Mouse (Mus musculus): ENCODE results near the gene Myo1f. TPM values are rescaled to one million over a fixed set of nuclear protein-coding genes. Genes with fewer than 3 reads are reported as not detected.

Gene Myo1f
- total and polyA plus RNA-seq, 3 experiments, result 2.3 to 3.2 (median 3.1) TPM

DNA sequence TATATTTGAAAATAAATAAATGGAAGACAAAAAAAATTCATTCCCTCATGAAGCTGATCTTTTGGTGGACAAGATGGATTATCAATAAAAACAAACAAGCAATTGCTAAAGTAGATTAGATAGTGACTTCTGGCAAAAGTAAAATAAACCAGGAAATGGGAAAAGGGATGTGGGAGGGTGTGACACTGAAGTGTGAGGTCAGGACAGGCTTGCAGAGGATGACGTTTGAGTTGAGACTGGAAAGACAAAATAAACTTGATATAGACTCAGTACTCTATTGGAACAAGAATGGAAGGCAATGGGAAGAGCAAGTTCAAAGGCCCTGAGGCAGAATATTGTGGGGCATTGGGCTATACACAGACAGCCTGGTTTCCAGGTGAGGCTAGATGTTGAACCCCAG lies 35.1 kb upstream of the Myo1f start:
- WGBS, result 3% methylated on average over 1 of the region's 1 CpGs
- H3K27ac ChIP-seq, result no peak overlapping the region
- H3K79me2 ChIP-seq (replicated peaks; ENCODE audit: control insufficient read depth, insufficient read depth, low read length), result no peaks in the 10 kb centered on the region
- peaks cover 1% of the 10 kb centered on the region for H3K4me1 ChIP-seq (ENCODE audit: control insufficient read depth, insufficient read depth, low read length)
- no peak overlapping the region for H3K9ac ChIP-seq (ENCODE audit: low read depth, low read length)
- TF ChIP-seq POLR2A (IDR thresholded peaks at IDR 0.05; ENCODE audit: insufficient read depth, low read depth, low read length) (no peak), EP300 (IDR thresholded peaks at IDR 0.05; ENCODE audit: insufficient read depth, low read depth, low read length) (no peak), CTCF (IDR thresholded peaks at IDR 0.05) (no peak)
- intact Hi-C loops (cut with DNase I), result no loop called here
- no peak overlapping the region for H3K4me3 ChIP-seq
- H3K27me3 ChIP-seq (ENCODE audit: control insufficient read depth, insufficient read depth, low read length), result no peaks in the 10 kb centered on the region
- no peak for DNase-seq
- no peaks in the 10 kb centered on the region for H3K36me3 ChIP-seq (ENCODE audit: control insufficient read depth, insufficient read depth, low read length)

DNA sequence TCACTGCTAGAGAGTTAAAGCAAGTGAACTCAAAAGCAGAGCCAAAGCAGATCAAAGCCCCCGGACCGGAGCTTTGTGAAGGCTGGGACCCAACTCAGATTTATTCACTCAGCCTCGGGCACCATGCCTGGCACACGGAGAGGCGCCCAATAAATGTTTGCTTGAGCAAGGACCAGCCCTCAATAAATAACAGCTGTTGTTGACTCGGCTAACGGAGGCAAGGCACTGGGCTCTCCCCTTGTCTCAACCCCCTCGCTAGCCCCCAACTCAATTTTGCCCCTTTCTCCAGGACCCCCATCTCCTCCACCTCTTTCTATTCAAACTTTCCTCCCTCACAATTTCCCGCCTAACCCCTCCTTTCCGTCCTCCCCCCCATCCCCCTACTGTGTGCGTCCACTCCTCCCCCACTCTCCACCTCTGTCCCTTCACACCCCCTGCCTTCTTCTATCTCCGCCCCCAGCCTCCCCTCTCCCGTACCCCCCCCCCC lies 32.0 kb upstream of the Myo1f start:
- TF ChIP-seq EP300 (IDR thresholded peaks at IDR 0.05; ENCODE audit: insufficient read depth, low read depth, low read length) (no peak), CTCF (IDR thresholded peaks at IDR 0.05) (no peak), POLR2A (IDR thresholded peaks at IDR 0.05; ENCODE audit: insufficient read depth, low read depth, low read length) (no peak)
- no peak overlapping the region for H3K4me3 ChIP-seq
- 15% methylated on average over 13 of the region's 13 CpGs for WGBS
- intact Hi-C loops (cut with DNase I), result no loop called here
- H3K36me3 ChIP-seq (ENCODE audit: control insufficient read depth, insufficient read depth, low read length), result no peaks in the 10 kb centered on the region
- DNase-seq, result no peak
- peak overlapping the region; percentile 71 for H3K27ac ChIP-seq
- H3K9ac ChIP-seq (ENCODE audit: low read depth, low read length), result peak overlapping the region; percentile 27; the same call in 1 of the 2 replicates
- no peaks in the 10 kb centered on the region for H3K27me3 ChIP-seq (ENCODE audit: control insufficient read depth, insufficient read depth, low read length)
- no peaks in the 10 kb centered on the region for H3K79me2 ChIP-seq (replicated peaks; ENCODE audit: control insufficient read depth, insufficient read depth, low read length)
- H3K4me1 ChIP-seq (ENCODE audit: control insufficient read depth, insufficient read depth, low read length), result peaks cover 1% of the 10 kb centered on the region

DNA sequence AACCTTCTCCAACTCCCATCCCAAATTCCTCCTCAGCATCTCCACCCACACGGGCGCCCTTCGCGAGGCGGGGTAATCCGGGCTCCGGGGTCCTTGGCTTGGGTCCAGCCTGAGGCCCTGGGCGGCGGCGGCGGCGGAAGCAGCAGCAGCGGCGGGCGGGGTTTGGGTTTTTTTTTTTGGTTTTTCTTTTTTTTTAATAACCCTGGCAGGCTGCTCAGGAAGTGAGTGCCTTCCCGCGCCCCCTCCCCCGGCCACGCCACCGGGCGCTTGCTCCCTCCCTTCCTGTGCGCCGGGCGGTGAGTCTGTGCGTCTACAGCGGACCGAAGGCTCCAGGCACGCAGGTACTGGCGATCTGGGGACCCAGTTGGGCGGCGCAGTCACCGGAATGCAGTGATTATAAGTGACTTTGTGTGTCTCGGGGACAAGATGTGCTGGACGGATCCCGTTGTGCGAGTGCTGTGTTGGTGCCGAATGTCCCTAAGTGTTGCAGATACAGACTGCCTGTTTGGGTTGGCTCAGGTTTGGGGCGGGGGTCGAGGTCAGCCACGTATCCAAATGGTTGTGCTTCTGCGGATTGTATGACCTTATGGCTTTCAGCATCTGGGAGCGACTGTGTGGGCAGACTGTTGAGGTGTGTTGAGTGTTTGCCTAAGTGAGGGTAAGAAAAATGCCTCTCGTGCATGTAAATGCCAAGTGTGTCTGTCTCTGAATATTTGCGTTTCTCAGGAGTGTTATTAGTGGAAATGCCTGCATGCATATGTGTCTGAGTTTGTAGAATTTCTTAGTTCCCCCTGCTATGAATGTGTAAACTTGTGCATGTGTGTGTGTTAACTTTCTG lies 31.4 kb upstream of the Myo1f start, which contains the start of gene Adamts10:
Gene Adamts10 (plus strand): TSS at position 287 of the 838 bp plus-strand sequence.
- TF ChIP-seq EP300 (IDR thresholded peaks at IDR 0.05; ENCODE audit: insufficient read depth, low read depth, low read length) (peak; percentile 49; the same call in 1 of the 2 replicates), POLR2A (IDR thresholded peaks at IDR 0.05; ENCODE audit: insufficient read depth, low read depth, low read length) (peak; percentile 82), CTCF (IDR thresholded peaks at IDR 0.05) (peak; percentile 34)
- peak; percentile 86 to 87 for DNase-seq
- Histone ChIP-seq H3K36me3 (ENCODE audit: control insufficient read depth, insufficient read depth, low read length) (no peaks in the 10 kb centered on the region), H3K27me3 (ENCODE audit: control insufficient read depth, insufficient read depth, low read length) (no peaks in the 10 kb centered on the region), H3K4me3 (peak within 1 kb of the TSS; percentile 64), H3K9ac (ENCODE audit: low read depth, low read length) (peak within 1 kb of the TSS; percentile 79), H3K79me2 (replicated peaks; ENCODE audit: control insufficient read depth, insufficient read depth, low read length) (no peaks in the 10 kb centered on the region), H3K4me1 (ENCODE audit: control insufficient read depth, insufficient read depth, low read length) (peaks cover 1% of the 10 kb centered on the region), H3K27ac (peak within 1 kb of the TSS; percentile 71)
- WGBS, result 2% methylated on average over 44 of the region's 44 CpGs
- intact Hi-C loops (cut with DNase I), result no loop called here

DNA sequence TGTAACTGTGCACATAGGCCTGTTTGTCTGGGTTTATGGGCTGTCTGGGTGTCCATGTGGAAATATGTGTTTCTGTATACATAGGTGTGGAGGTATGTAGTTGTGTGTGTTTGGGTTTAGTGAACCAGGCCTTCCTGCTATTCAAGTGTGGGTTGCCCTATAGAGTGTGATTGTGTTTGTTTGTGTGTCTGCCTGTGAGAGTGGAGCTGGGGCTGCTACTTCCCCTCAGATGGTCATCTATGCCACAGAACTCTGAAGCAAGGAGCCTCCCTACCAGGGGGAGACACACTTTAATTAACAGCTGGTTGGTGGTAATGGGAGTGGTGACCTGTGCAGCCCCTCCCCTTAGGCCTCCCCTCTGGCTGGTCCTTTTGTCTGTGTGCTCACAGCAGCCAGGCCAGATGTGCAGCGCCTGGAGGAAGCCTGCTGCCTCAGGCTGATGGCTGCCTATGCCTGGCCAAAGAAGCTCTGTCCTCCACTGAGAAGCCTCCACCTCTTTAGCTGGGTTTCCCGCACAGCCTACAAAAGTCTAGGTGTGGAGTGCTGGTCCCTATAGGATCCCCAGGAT lies 30.6 kb upstream of the Myo1f start:
- no peaks in the 10 kb centered on the region for H3K79me2 ChIP-seq (replicated peaks; ENCODE audit: control insufficient read depth, insufficient read depth, low read length)
- intact Hi-C loops (cut with DNase I), result no loop called here
- no peak for TF ChIP-seq CTCF (IDR thresholded peaks at IDR 0.05)
- peak; percentile 74 for TF ChIP-seq POLR2A (IDR thresholded peaks at IDR 0.05; ENCODE audit: insufficient read depth, low read depth, low read length)
- peaks cover 1% of the 10 kb centered on the region for H3K4me1 ChIP-seq (ENCODE audit: control insufficient read depth, insufficient read depth, low read length)
- H3K27me3 ChIP-seq (ENCODE audit: control insufficient read depth, insufficient read depth, low read length), result no peaks in the 10 kb centered on the region
- peak overlapping the region; percentile 64 for H3K4me3 ChIP-seq
- peak overlapping the region; percentile 71 for H3K27ac ChIP-seq
- peak; percentile 56 to 61 for DNase-seq
- peak overlapping the region; percentile 79 for H3K9ac ChIP-seq (ENCODE audit: low read depth, low read length)
- H3K36me3 ChIP-seq (ENCODE audit: control insufficient read depth, insufficient read depth, low read length), result no peaks in the 10 kb centered on the region
- WGBS, result 36% methylated on average over 2 of the region's 2 CpGs

DNA sequence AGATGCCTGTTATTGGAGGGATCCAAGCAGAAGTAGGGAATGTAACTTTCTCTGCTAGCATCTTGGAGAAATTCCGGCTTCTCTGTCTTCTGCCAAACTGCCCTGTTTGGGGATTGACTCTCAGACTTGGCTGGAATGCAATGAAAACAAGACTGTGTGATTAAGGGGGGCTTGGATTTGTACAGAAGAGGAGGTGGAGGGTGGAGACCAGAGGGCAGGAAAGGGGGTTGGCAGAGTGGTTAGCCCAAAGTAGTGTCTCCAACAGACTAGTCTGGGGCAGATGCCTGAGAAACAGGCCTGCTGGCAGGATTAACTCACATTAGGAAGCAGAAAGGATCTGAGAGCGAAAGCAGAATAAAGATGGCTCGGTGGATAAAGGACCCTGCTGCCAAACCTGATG lies 29.0 kb upstream of the Myo1f start:
- no peak for TF ChIP-seq CTCF (IDR thresholded peaks at IDR 0.05)
- 0 out of 2 replicates have a peak, but pooled peaks have one; percentile 33 for TF ChIP-seq EP300 (IDR thresholded peaks at IDR 0.05; ENCODE audit: insufficient read depth, low read depth, low read length)
- Histone ChIP-seq H3K36me3 (ENCODE audit: control insufficient read depth, insufficient read depth, low read length) (no peaks in the 10 kb centered on the region), H3K9ac (ENCODE audit: low read depth, low read length) (no peak overlapping the region), H3K27me3 (ENCODE audit: control insufficient read depth, insufficient read depth, low read length) (no peaks in the 10 kb centered on the region), H3K79me2 (replicated peaks; ENCODE audit: control insufficient read depth, insufficient read depth, low read length) (no peaks in the 10 kb centered on the region), H3K27ac (peak overlapping the region; percentile 49), H3K4me3 (no peak overlapping the region), H3K4me1 (ENCODE audit: control insufficient read depth, insufficient read depth, low read length) (peaks cover 1% of the 10 kb centered on the region)
- DNase-seq, result peak; percentile 45 to 66
- intact Hi-C loops (cut with DNase I), result no loop called here
- 50% methylated on average over 3 of the region's 3 CpGs for whole genome bisulfite sequencing

All from heart, adult 2 months (tissue).